Mouse (Mus musculus) 3134 (cell line): ENCODE results near the gene Galnt10.

Experiments used
- DNase-seq: peaks from one replicate; pipeline ENCODE4 v3.0.0-alpha.2; 2011; ENCODE audit warnings: low spot score; ENCODE audit not compliant: insufficient read length; ENCODE audit errors: extremely low read depth

Galnt10 gene

DNA sequence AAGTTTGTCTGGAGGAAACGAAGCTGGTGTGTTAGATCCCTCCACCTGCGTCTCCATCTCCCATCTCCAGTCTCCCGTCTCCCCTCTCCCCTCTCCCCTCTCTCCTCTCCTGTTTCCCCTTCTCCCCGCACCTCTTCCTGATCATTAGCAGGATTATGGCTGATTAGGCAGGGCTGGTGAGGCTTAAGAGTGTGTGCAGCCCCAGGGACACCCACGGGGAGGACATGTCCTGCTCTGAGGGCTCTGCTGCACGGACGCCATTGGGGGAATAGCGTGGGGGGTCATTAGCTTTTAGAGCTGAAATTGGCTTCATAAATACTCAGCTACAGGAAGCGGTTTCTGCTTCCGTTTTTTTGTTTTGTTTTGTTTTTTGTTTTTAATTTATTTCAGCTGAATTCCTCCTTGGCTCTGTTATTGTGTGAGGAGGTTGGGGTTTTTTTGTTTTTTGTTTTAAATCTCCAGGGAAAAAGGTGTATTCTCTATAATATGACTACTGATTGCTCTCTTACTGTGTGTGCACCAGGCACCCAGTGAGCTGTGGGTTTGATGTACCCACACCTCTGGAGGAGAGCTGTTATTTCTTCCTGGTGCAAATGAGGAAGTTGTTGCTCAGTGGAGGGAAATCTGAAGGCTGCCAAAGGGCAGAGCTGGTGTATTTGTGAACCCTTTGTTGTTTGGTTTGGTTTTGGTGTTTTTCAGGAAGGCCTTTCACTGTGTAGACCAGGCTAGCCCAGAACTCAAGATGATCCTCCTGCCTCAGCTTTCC is 40.6 kb downstream of the Galnt10 start:
- no peak for DNase-seq

- no peak for DNase-seq
These were observed 41.6 kb downstream of the Galnt10 start for GRCm38 (mm10) chr11:57686797-57687196.

DNA sequence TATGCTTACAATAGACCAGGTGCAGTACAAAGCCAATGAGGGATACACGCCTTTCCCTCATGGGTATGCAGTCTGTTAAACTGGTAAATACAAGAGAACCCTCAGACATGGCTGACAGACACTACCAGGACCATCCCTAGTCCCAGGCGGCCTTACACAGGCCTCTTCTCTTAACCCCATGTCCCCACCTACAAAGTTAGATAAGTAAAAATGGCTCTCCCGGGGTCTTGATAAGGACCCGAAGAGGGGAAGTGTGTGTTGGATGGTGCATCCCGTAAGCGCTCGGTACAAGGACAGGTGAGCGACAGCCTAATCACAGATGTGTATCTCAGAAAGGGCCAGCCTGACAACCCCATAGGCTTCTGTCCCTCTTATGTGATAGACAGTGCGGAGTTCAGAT is 42.0 kb downstream of the Galnt10 start:
- no peak for DNase-seq

GRCm38 (mm10) chr11:57688179-57688929 is 43.1 kb downstream of the Galnt10 start:
- peak; percentile 71 for DNase-seq

DNA sequence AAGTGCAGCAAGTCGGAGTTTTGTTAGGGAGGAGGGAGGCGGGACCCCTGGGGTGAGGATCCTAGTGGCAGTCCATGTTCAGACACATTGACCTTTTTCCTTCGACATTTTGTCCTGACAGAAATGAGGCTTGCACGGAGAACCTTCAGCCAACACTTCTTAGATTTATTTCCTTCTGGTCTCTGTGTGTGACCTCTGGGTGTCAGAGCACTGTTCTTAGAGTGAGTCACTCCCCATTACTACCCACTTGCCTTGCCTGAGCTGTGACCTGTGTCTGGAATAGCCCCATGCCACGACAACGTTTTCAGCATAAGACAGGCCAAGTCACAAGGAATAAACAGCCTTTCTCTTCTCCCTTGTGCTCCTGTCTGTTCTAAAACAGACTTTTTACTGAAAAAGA is 44.6 kb downstream of the Galnt10 start:
- DNase-seq = peak; percentile 52

DNA sequence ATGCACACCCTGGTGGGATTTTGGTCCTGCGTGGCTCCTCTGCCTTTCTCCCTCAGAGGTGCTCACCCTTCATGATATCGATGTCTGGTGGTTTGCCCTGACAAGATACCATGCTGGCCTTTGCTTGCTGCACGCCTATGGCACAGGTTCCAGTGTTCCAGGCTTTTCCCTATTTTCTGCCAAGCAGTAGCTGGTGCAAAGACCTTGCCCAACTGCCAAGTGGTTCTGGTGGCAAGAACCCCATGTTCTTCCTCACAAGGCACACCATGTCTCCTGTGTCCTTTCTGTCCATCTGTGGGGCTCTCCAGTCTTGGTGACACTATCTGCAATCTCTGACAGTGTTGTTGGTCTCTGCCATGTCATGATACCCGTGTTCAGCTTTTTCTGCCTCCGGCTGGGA is 45.6 kb downstream of the Galnt10 start:
- no peak for DNase-seq

- no peak for DNase-seq
These were observed 46.7 kb downstream of the Galnt10 start for GRCm38 (mm10) chr11:57691939-57692338.

- no peak for DNase-seq
These were observed 47.5 kb downstream of the Galnt10 start for GRCm38 (mm10) chr11:57692726-57693125.

- peak; percentile 76 for DNase-seq
These were observed 49.2 kb downstream of the Galnt10 start for GRCm38 (mm10) chr11:57694486-57694885.

DNA sequence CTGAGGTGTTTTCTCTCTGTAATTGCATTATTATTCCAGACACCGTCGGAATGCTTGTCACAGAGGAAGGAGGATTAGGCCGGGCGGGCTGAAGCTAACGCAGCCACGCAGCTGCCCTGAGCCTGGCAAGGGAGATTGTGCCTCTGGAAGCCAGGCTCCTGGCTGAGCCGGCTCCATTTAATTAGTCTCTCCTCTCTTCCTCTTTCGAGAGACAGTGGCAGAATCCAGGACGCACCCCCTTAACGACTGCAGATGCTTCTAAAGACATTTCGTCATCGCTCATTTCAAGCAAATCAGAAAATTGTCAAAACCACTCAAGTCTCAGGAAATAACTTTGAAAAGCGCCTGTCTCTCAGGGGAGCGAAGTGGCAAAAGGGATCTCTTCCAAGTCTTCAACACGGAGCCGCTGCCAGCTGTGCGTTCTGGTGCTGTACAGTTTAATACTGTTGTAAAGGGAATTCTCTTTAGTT is 51.0 kb downstream of the Galnt10 start:
- DNase-seq = no peak

GRCm38 (mm10) chr11:57696807-57697251 is 51.6 kb downstream of the Galnt10 start:
- DNase-seq = no peak

DNA sequence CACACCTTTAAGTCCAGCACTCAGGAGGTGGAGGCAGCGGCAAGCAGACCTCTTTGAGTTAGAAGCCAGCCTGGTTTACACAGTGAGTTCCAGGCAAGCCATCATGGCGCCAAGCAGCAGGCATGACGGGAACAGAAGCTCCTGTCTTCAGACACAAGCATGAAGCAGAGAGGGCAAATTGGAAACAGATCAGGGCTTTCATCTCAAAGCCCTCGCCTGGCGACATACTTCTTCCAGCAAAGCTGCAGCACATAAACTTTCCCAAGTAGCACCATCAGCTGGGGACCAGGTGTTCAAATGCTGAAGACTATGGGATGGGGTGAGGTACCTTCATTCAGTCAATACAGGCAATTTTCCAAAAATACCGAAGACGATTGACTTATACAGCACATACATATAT is 54.9 kb downstream of the Galnt10 start:
- DNase-seq = no peak

GRCm38 (mm10) chr11:57701193-57701925 is 56.1 kb downstream of the Galnt10 start:
- DNase-seq = no peak

- DNase-seq = no peak
These were observed 56.7 kb downstream of the Galnt10 start for GRCm38 (mm10) chr11:57701956-57702355.

DNA sequence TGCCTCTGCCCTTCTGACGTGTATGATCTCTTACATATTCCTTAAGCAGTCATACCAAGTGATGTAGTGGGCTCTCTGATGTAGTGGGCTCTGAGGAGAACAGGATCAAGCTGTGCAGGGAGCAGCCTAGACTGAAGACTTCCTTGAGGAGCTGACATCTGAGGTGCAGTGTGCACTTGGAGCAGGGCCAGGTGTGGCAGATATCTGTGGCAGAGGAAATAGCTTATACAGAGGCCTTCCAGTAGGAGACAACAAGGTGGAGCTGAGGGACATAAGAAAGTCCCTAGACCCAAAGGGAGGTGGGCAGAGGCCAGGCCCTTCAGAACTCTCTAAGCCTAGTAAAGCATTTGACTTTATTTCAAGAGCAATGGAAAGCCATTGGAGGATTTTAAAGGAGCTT is 61.4 kb downstream of the Galnt10 start:
- DNase-seq = no peak

DNA sequence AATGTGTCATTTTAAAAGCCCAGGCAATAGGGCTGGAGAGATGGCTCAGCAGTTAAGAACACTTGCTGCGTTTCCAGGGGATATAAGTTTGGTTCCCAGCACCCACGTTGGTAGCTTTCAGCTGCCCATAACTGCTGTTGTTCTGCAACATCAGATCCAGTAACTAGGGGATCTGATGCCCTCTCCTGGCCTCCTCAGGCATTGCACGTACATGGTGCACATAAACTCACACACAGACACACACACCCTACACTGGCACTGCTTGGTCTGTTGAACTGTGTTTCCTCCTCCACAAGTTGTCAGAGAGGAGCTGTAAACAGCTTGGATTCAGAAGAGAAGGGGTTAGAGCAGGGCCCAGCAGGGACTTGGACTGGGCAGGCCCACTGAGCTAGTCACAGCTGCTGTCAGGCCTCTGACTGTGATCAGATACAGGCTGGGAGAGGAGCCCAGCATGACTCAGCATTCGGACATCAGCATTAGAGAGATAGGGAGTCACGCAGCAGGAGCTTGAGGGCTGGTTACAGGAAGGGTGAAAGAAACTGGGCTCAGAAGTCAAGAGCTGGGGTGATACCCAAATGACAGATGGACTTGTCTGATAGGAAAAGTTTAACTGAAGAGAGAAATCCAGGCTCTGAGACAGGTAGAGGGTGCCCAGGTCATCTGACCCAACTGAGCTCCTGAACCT is 62.0 kb downstream of the Galnt10 start:
- peak; percentile 39 for DNase-seq

GRCm38 (mm10) chr11:57708174-57709154 is 63.2 kb downstream of the Galnt10 start:
- DNase-seq = no peak

GRCm38 (mm10) chr11:57713960-57714359 is 68.7 kb downstream of the Galnt10 start:
- no peak for DNase-seq

- no peak for DNase-seq
These were observed 71.5 kb downstream of the Galnt10 start for GRCm38 (mm10) chr11:57716721-57717120.
